Mouse (Mus musculus) hindbrain, embryonic 10.5 days (tissue): ENCODE data around the gene Nxnl1. TPM values are rescaled to one million over a fixed set of nuclear protein-coding genes. Genes with fewer than 3 reads are reported as not detected.

Experiments
- DNase-seq: peaks from one replicate; pipeline ENCODE4 v3.0.0-alpha.2; 2017; ENCODE audit warnings: low spot score
- H3K27ac ChIP-seq: fragments of 300-500 bp; sonication (generic); 2 replicates; pipeline ENCODE4 v1.5.1; 2016; ENCODE audit warnings: mild to moderate bottlenecking, moderate library complexity
- H3K27me3 ChIP-seq: fragments of 300-500 bp; sonication (generic); 2 replicates; pipeline ENCODE4 v1.6.1; 2016; ENCODE audit warnings: mild to moderate bottlenecking; ENCODE audit not compliant: poor library complexity, insufficient read depth, severe bottlenecking
- H3K36me3 ChIP-seq: fragments of 300-500 bp; sonication (generic); 2 replicates; pipeline ENCODE4 v1.6.1; 2016; ENCODE audit warnings: mild to moderate bottlenecking, moderate library complexity
- H3K4me1 ChIP-seq: fragments of 300-500 bp; sonication (generic); replicated peaks from 2 replicates; pipeline ENCODE4 v1.6.1; 2016; ENCODE audit warnings: mild to moderate bottlenecking
- H3K4me3 ChIP-seq: fragments of 300-500 bp; sonication (generic); 2 replicates; pipeline ENCODE4 v1.5.1; 2016; ENCODE audit warnings: mild to moderate bottlenecking, moderate library complexity
- H3K9me3 ChIP-seq: fragments of 300-500 bp; sonication (generic); 2 replicates; pipeline ENCODE4 v1.6.1; 2016; ENCODE audit warnings: mild to moderate bottlenecking, moderate library complexity
- WGBS: fragments of 180-500 bp; shearing (Covaris S2); methylation state at CpG from one replicate; pipeline ENCODE4 v1.1.7; 2016; 5-methylcytosine and 5-hydroxymethylcytosine counted together
- polyA plus RNA-seq: library from polyadenylated mRNA; unstranded; fragments of >200 nt; fragmentation: Nextera tagmentation; extraction: Ambion mirVana; gene quantifications from 2 replicates; pipeline ENCODE4 v1.2.1, GENCODE M21; 2016

The Nxnl1 gene
- polyA plus RNA-seq, 1 experiment from 2014 or later: not detected

DNA sequence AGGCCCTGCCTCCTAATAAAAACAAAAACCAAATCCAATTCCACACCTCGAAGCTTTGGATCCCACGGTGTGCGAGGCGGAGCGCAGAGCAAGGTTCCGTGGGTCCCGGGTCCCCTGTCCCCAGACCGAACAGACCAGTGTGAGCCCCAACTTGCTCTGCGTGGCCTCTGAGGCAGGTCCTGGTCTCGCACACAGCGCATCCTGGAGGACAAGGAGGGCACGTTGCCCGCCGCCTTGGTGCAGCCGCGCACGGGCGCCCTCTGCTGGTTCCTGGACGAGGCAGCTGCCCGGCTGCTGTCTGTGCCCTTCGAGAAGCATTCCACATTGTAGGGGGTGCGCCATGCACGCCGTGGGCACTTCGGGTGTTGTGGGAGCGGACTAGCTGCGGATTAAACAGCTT, 29.5 kb upstream of the Nxnl1 start:
- Histone ChIP-seq H3K9me3 (no peaks in the 10 kb centered on the region), H3K36me3 (peaks cover 34% of the 10 kb centered on the region), H3K4me1 (peaks cover 47% of the 10 kb centered on the region), H3K4me3 (peak overlapping the region; percentile 16; the same call in 1 of the 2 replicates), H3K27ac (no peak overlapping the region), H3K27me3 (peaks cover 22% of the 10 kb centered on the region)
- peak; percentile 88 for DNase-seq
- 11% methylated on average over 27 of the region's 27 CpGs for WGBS

DNA sequence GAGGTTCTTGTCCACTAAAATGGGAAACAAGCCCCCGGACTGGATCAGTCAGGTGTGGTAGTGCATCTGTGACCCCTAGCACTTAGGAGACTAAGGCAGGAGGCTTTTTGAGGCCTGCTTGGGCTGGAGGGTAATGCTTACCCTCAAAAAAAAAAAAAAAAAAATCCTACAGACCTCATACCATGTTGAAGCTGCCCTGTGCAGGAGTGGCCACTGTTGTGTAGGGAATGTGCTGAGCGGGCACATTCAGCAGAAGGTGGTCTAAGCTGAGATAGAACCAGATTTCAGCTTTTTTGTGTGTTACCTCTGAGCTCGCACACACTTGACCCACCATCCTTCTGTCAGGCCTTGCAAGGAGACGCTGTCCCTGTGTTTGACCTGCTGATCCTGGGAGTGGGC, 27.9 kb upstream of the Nxnl1 start:
- WGBS: 97% methylated on average over 4 of the region's 4 CpGs
- H3K27me3 ChIP-seq: peaks cover 18% of the 10 kb centered on the region
- H3K9me3 ChIP-seq: no peaks in the 10 kb centered on the region
- no peak overlapping the region for H3K27ac ChIP-seq
- no peak for DNase-seq
- no peak overlapping the region for H3K4me3 ChIP-seq
- peaks cover 51% of the 10 kb centered on the region for H3K4me1 ChIP-seq
- peaks cover 24% of the 10 kb centered on the region for H3K36me3 ChIP-seq

DNA sequence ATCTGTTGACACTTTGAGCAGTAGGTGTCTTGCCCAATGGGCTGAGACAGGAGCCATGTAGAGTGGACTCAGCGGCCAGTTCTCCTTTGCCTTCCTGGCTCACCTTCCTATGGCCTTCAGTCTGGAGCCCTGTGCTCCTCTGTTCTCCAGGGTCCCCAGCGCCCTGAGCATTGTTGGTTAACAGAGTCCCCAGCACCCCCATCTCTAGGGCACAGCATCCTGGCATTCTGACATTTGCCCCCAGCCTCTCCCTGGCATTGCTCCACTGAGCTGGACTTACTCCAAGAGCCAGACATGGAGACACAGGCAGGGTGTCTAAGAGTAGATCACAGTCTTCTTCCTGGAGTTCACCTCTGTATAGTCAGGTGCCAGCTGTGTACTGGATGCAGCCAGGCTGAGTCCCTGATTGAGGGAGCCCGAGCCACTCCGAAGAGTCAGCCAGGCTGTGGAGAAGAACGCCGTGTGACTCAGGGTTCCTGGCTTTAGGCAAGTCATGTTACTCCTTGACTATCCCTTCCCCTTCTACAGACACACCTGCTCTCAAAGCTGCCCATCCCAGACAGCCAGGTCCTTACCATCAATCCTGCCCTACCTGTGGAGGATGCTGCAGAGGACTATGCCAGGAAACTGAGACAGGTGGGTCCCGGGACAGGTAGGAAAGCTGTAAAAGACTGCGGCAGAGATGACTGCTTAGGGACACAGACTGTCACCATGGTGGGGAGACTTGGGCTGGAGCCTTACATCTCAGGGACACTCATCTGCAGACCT, 27.3 kb upstream of the Nxnl1 start:
- Histone ChIP-seq H3K36me3 (peaks cover 19% of the 10 kb centered on the region), H3K27me3 (peaks cover 12% of the 10 kb centered on the region), H3K27ac (0 out of 2 replicates have a peak overlapping the region, but pooled peaks have one; percentile 99), H3K4me1 (peaks cover 51% of the 10 kb centered on the region), H3K4me3 (peak overlapping the region; percentile 91), H3K9me3 (no peaks in the 10 kb centered on the region)
- WGBS: 93% methylated on average over 8 of the region's 8 CpGs
- no peak for DNase-seq

DNA sequence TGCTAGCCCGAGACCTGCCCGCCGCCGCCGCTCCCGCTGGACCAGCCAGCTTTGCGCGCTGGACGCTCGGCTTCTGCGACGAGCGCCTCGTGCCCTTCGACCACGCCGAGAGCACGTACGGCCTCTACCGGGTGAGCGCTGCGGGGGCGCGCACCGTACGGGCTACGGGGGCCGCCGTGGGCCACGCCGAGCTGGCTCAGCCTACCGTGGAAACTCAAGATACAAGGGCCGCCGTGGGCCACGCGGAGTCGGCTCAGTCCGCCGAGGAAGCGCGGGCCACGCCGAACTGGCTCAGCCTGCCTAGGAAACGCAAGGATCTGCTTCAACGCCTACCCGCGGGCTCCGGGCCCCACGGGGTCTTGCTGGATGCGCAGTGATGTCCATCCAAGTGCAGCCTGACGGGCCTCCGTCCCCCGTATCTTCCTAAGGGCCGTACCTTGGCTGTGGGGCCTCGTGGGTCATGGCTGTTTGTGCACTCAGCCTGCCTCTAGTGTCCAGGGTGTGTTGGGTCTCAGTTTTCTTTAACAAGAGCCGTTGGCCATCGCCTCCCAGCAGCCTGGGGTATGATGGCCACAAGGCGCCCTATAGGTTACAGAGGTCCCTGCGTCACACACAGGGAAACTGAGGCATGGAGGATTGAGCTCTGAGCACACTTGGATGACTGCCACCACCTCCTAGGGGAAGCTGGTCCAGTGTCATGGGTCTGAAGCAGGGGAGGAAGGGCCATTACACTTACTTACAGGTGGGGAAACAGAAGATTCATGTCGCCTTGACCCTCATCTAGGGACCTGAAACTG, 26.2 kb upstream of the Nxnl1 start:
- WGBS: 6% methylated on average over 60 of the region's 60 CpGs
- DNase-seq: no peak
- H3K27ac ChIP-seq: peak overlapping the region; percentile 99
- peak overlapping the region; percentile 91 for H3K4me3 ChIP-seq
- H3K9me3 ChIP-seq: no peaks in the 10 kb centered on the region
- H3K27me3 ChIP-seq: peaks cover 12% of the 10 kb centered on the region
- H3K36me3 ChIP-seq: peaks cover 19% of the 10 kb centered on the region
- peaks cover 51% of the 10 kb centered on the region for H3K4me1 ChIP-seq

DNA sequence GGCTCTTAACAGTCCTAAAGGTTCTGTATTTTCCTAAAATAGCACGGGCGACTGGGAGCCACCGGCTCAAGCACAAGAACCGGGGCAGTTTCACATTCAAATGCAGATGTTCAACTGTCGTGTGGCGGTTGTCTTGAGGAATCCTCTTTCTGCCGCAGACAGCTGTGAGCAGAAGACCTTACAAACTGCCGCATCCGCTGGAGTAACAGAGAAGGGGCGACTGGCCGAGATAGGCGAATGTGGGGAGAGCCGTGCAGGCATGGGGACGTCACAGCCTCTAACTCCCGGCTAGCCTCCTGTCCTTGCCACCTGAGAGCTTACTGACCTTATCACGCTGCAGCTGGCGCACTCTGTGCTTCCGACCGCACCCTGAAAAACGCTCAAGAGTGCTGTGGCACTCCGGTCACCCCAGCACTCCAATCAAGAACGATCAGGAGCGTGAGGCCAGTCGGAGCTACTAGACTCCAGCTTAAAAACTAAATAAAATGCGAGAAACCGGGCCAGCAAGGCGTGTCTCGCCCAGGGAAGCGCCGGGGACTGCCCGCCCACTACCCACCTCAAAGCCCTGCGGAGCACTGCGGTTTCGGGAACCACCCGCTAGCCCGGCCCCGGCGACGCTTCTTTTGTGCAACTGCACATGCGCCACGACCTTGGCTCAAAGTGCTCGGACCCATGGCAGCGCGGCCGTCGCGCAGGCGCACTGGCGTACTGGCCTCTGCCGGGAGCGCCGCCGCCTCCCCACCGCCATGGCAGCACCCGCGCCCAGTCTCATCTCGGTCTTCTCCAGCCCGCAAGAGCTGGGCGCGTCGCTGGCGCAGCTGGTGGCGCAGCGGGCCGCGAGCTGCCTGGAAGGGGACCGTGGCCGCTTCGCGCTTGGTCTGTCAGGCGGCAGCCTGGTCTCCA, 25.3 kb upstream of the Nxnl1 start, which contains the start of gene Pgls:
Pgls (plus strand) TSS at position 706 of the 903 bp plus-strand sequence.
- Histone ChIP-seq H3K4me3 (peak within 1 kb of the TSS; percentile 91), H3K27me3 (peaks cover 12% of the 10 kb centered on the region), H3K36me3 (peaks cover 25% of the 10 kb centered on the region), H3K4me1 (peaks cover 51% of the 10 kb centered on the region), H3K9me3 (no peaks in the 10 kb centered on the region), H3K27ac (peak within 1 kb of the TSS; percentile 99)
- peak; percentile 96 for DNase-seq
- under 1% methylated on average over 71 of the region's 71 CpGs for WGBS

DNA sequence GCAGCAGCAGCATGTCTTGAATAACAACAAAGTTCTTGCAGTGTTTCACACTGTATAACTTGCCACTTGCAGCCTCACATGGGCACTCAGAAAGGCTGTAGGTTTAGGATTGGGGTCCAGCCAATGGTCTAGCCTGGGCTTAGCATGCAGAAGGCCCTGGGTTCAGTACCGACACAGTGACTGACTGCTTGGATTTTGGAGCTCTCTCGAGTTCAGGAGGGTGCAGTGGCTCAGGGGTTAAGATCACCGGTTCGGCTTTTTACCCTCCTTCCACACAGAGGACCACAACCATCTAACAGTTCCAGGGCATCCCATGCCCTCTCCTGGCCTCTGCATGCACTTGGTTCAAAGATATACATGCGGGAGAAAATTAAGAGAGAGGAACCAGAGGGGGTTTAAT, 24.6 kb upstream of the Nxnl1 start:
- Histone ChIP-seq H3K9me3 (no peaks in the 10 kb centered on the region), H3K27me3 (peaks cover 12% of the 10 kb centered on the region), H3K4me3 (peak overlapping the region; percentile 91), H3K27ac (peak overlapping the region; percentile 99; the same call in 1 of the 2 replicates), H3K36me3 (peaks cover 30% of the 10 kb centered on the region), H3K4me1 (peaks cover 50% of the 10 kb centered on the region)
- 26% methylated on average over 5 of the region's 5 CpGs for WGBS
- no peak for DNase-seq

DNA sequence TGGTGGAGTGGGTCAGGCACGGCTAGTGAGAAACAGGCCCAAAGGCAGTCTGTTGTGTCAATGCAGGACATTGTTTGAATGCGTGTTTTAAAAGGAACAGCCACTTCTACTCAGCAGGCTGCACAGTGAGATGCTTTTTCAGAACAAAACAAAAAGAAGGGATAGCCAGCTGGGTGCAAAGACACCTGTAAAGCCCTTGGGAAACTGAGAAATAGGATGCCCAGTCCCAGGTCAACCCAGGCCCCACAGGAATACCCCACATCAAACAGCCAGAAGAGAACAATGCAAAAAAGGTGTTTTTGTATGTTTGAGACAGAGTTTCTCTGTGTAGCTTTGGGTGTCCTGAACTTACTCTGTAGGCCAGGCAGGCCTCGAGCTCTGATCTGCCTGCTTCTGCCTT, 22.4 kb upstream of the Nxnl1 start:
- Histone ChIP-seq H3K27ac (no peak overlapping the region), H3K4me1 (peaks cover 31% of the 10 kb centered on the region), H3K27me3 (peaks cover 18% of the 10 kb centered on the region), H3K36me3 (peaks cover 37% of the 10 kb centered on the region), H3K4me3 (no peak overlapping the region), H3K9me3 (no peaks in the 10 kb centered on the region)
- no peak for DNase-seq
- 67% methylated on average over 3 of the region's 3 CpGs for WGBS

DNA sequence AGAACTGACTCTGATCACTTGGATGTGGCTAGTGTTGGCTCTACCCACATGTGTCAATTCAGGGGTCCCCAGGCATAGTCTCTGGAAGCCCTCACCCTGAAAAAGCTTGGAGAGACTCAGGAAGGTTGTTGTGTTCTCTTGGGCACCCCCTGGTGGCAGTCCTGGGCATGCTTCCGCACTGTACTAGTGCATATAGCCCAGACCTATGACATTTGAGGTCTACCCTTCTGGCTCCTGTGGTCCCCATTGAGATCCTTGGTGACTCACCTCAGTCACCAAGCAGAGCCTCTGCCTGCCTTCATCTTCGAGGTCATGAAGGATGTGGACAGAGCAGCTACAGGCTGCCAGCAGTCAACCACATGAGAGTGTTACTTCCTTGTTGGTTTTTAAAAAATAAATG, 20.5 kb upstream of the Nxnl1 start:
- Histone ChIP-seq H3K4me3 (no peak overlapping the region), H3K36me3 (peaks cover 38% of the 10 kb centered on the region), H3K4me1 (peaks cover 12% of the 10 kb centered on the region), H3K27ac (no peak overlapping the region), H3K9me3 (no peaks in the 10 kb centered on the region), H3K27me3 (peaks cover 19% of the 10 kb centered on the region)
- DNase-seq: peak; percentile 36
- WGBS: 78% methylated on average over 2 of the region's 2 CpGs

DNA sequence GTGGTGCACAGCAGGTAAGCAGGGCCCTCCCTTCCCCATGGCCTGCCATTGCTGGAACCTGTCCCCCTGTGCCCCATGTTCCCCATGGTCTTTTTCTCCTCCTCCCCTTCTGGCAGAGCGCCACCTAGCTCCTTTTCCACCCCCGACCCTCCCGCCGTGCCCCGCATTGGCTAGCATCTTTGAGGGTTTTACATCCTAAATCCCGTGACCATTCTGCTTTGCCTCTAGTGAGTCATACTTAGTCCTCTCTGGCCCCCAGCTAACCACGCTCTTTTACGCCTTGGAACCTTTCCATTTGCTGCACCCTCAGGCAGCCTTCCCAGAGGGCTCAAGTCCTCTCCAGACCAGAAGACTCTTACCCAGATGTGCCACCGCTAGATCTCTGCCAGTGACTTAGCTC, 13.8 kb upstream of the Nxnl1 start:
- peaks cover 33% of the 10 kb centered on the region for H3K36me3 ChIP-seq
- DNase-seq: no peak
- H3K27me3 ChIP-seq: peaks cover 31% of the 10 kb centered on the region
- peaks cover 5% of the 10 kb centered on the region; the same call in 1 of the 2 replicates for H3K4me1 ChIP-seq
- no peak overlapping the region for H3K4me3 ChIP-seq
- H3K27ac ChIP-seq: no peak overlapping the region
- H3K9me3 ChIP-seq: no peaks in the 10 kb centered on the region
- WGBS: 26% methylated on average over 9 of the region's 9 CpGs

DNA sequence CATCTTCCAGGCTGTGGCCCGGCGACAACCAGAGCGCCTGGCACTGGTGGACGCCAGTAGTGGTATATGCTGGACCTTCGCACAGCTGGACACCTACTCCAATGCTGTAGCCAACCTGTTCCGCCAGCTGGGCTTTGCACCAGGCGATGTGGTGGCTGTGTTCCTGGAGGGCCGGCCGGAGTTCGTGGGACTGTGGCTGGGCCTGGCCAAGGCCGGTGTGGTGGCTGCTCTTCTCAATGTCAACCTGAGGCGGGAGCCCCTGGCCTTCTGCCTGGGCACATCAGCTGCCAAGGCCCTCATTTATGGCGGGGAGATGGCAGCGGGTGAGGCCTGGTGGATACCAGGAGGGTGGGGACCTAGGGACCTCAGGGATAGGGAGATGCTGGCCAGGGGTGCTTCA, 13.1 kb upstream of the Nxnl1 start:
- WGBS: 88% methylated on average over 14 of the region's 14 CpGs

DNA sequence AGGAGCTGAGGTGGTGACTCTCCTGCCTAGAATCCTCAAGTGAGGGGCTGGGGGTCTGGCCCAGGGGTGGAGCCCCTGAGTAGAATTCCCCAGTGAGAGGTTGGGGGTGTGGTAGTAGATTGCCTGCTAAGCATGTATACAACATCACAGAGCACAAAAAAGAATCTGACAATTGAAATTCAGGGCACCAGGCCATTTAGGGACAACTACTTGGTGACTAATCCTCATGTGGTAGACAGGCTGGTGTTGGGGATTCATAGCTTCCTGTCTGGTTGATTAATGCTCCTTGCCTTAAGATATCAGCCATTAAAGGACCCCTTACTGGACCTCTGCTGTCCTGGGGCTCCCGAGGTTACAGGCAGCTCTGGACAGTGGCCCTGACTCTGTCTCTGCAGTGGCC, 12.6 kb upstream of the Nxnl1 start:
- H3K4me3 ChIP-seq: no peak overlapping the region
- H3K27ac ChIP-seq: no peak overlapping the region
- H3K27me3 ChIP-seq: peaks cover 27% of the 10 kb centered on the region
- H3K9me3 ChIP-seq: no peaks in the 10 kb centered on the region
- H3K36me3 ChIP-seq: peaks cover 21% of the 10 kb centered on the region
- DNase-seq: no peak
- H3K4me1 ChIP-seq: peaks cover 5% of the 10 kb centered on the region; the same call in 1 of the 2 replicates
- WGBS: 63% methylated on average over 1 of the region's 1 CpGs

More for the DNA sequence above, 13.1 kb upstream of the Nxnl1 start:
- no peaks in the 10 kb centered on the region for H3K9me3 ChIP-seq
- no peak overlapping the region for H3K27ac ChIP-seq
- peaks cover 26% of the 10 kb centered on the region for H3K36me3 ChIP-seq
- DNase-seq: no peak
- H3K4me1 ChIP-seq: peaks cover 5% of the 10 kb centered on the region; the same call in 1 of the 2 replicates
- H3K27me3 ChIP-seq: peaks cover 31% of the 10 kb centered on the region
- no peak overlapping the region for H3K4me3 ChIP-seq

DNA sequence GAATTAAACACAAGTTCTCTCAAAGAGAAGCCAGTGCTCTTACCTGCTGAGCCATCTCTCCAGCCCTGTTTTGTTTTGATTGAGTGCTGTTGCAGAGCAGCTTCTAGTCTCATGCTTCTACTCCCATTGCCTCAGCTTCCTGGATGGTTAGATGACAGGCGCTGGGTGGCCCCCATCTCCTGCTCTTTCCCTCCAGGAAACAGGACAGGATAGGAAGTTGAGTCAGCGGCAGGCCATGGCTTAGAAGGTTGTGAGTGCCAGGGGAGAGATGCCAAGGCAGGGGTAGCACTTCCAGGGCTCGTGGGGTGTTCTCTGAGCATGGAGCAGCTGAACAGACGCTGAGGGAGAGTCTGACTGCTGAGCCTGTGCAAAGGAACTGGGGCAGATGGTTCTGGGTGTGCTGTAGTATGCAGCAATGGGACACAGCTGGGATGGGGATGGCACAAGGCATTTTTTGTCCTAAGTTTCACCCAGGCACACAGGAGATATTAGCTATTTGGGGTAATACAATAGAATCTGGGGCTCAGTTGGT, 11.5 kb upstream of the Nxnl1 start:
- H3K27ac ChIP-seq: no peak overlapping the region
- no peaks in the 10 kb centered on the region for H3K9me3 ChIP-seq
- no peak for DNase-seq
- H3K4me3 ChIP-seq: no peak overlapping the region
- WGBS: 73% methylated on average over 4 of the region's 4 CpGs
- peaks cover 6% of the 10 kb centered on the region for H3K4me1 ChIP-seq
- peaks cover 15% of the 10 kb centered on the region for H3K36me3 ChIP-seq
- peaks cover 24% of the 10 kb centered on the region for H3K27me3 ChIP-seq
